Mouse (Mus musculus) common myeloid progenitor, adult 5-6 weeks (primary cell): ENCODE measurements around the gene Sel1l. TPM values are rescaled to one million over a fixed set of nuclear protein-coding genes. Genes with fewer than 3 reads are reported as not detected.
"Not testable (repeated sequence)": the region's sequence is repeated elsewhere in the genome, so short reads cannot be mapped to it uniquely, and the experiment has no call there.

Source experiments
- ATAC-seq: replicated peaks from 2 replicates; pipeline ENCODE4 v1.8.0; 2016; ENCODE audit warnings: low read depth, mild to moderate bottlenecking, moderate TSS enrichment, inconsistent platforms; ENCODE audit not compliant: poor library complexity, severe bottlenecking
- total RNA-seq: library from RNA; stranded (forward); fragments of 200-1000, 187-1606 nt; gene quantifications from 2 replicates; pipeline ENCODE4 v1.2.3, GENCODE M21; 2017

Gene Sel1l
- total RNA-seq, 1 experiment from 2014 or later: 67.9 TPM

GRCm38 (mm10) chr12:91831410-91831809 lies 17.5 kb downstream of the Sel1l start:
- ATAC-seq: no peak

- no peak for ATAC-seq
Observed at GRCm38 (mm10) chr12:91820461-91820860, 28.5 kb downstream of the Sel1l start.

GRCm38 (mm10) chr12:91818726-91819125 lies 30.2 kb downstream of the Sel1l start:
- ATAC-seq: no peak

GRCm38 (mm10) chr12:91815990-91816389 lies 33.0 kb downstream of the Sel1l start:
- ATAC-seq: peak; percentile 97

DNA sequence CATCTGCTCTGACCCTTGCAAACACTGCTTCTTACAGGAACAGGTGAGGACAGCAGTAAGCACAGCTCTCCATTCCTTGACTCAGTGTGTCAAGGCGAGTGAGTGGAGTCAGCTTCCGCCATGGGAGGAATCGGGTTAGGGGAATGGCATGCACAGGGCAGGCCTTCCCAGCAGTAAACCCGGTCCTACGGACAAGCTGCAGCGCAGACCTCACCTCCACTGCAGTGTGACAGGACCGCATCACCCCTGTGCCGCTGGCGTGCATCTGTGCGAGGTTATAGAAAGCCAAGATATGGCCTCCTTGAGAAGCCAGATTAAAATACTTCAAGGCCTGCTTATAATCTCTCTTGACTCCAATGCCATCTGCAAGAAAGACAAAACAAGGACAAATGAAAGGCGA lies 33.4 kb downstream of the Sel1l start:
- ATAC-seq: no peak

DNA sequence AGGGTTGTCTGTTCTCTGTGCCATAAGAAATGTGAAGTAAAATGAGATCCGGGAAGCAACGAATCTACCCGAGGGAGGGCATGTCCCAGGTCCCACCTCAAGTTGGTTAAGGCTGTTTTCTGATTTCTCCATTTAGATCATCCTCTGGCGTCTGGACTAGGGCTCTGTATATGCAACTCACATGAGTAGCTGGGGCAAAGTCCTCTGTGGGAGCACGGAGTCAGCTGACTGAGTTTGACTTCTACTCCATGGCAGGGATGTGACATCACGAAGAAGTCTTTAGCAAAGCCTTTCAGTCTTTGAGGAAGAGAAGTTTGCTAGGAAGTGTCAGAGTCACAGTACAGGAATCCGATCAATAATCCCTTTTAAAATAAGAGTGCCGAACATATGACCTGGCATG lies 40.0 kb downstream of the Sel1l start:
- no peak for ATAC-seq

GRCm38 (mm10) chr12:91807761-91808160 lies 41.2 kb downstream of the Sel1l start:
- ATAC-seq: peak; percentile 31; the same call in 1 of the 2 replicates

DNA sequence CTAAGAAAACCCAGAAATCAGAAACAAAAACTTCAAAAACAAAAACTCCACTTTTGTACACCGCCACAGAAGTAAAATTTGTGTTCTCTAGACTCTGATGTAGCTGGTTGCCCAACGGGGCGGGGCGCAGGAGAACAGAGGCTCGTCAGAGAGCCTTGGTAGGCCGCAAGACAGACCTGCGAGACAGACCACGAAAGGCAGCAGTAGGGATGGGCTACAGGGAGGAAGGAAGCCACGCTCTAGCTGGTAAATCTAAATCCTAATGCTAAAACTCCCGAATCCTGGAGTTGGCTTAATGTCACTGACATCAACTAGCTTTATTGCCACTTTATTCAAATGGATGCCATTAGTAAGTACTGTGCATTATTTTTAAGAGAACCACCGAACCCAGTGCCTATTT lies 41.9 kb downstream of the Sel1l start:
- ATAC-seq: no peak; the same call in 1 of the 2 replicates

- ATAC-seq: no peak
Observed at GRCm38 (mm10) chr12:91804262-91804661, 44.7 kb downstream of the Sel1l start.

DNA sequence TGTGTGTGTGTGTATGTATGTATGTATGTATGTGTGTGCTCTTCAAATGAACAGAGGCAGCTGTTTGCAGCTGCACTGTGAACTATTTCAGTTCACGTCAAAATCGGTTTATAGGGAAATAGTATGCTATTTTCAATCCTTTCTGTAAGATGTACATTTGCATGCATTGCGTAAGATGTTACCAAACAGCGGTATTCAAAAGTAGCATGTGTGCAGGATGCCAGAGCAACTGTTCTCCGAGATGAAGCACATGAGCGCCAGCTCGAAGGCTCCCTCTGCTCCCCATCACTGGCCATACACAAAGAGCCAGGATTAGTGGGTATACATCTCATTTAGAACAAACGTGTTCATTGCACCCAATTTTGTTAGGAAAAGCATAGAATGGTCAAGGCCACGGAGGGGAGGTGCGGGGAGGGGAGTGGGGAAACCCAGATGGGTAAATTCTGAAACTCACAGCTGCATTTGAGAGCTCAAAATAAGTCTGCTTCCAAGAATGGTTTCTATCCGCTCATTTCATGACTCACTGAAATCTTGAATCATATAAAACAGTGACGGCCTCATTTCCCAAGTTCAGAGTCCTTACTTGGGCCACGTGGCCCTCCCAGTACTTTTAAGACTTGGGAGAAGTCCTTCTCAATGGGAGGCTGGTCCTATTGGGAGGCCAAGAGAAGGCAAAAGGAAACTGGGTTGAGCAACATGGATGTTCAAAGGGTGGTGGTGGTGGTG lies 45.6 kb downstream of the Sel1l start:
- no peak for ATAC-seq

- no peak for ATAC-seq
Observed at GRCm38 (mm10) chr12:91802586-91803206, 46.3 kb downstream of the Sel1l start.

DNA sequence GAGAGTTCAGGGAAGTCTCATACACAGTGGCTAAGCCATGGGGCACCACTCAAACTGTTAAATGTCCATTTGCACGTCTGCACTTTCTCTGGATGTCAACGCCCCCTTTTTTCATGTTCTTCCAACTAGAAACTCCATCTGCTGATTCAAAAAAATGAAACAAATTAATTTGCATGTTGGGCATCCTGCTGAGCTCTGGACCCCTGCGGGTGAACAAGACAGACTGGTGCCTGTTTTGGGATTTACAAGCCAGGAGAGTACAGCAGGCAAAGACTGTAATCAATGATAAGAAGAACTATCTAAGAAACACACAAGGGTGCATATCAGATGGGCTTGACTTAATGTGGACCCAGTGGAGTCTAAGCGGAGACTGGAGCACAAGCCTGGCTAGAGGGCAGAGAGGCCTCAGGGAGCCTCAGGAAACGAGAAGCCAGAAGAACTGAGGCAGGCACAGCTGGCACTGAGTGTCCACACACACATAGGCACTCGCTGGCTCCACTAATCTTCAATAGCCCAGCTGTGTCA lies 48.0 kb downstream of the Sel1l start:
- no peak for ATAC-seq

DNA sequence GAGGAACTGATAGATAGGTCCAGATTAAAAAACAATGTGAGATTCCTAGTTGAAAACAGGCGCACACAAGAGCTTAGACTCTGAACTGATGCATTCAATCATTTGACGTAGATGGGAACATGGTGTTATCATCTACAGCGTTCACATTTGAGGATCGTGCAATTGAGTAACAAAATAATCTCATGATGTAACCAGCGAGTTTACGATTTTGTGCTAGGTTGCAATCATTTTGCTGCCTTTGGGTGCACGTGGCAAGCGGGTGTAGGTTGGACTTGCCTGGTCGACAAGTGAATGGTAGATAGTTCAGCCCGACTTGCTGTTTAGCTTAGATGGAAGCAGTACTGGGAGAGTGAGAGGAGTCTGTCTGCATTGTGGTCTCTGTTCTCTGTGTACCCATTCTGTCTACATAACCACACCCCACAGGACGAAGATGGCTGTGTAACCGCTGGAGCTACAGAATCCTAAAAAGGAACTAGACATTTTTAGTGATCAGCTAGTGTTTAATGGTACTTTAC lies 49.1 kb downstream of the Sel1l start:
- ATAC-seq: no peak

GRCm38 (mm10) chr12:91799379-91799773 lies 49.6 kb downstream of the Sel1l start:
- ATAC-seq: no peak

DNA sequence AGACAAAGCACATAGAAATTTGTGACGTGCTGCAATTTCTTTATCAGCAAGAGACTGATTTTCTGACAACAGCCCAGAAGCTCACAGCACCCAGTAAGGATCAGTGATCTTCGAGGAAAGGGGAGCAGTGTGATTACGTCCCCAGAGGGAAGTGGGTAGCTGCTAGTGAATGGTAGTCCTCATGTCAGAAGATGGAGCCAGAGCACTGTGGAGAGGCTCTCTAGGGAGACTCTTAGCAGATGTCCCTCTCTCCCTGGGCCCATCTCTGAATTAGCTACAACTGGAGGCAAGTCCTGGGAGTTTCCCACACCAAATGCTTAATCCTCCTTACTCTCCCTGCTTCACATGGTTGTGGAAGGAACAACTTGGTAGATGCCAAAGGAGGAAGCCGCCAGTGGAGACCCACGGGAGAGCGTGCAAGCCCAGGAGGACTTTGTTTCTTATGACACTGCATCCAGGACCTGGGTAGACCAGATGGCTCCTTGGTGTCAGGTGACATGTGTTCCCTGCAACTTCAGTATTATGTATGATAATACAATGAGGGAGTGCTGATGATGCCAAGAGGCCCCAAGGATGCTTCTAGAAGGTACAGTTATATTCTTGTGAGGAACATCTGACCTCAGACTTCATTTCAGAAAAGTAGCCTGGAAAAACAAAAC lies 50.1 kb downstream of the Sel1l start:
- ATAC-seq: peak; percentile 56; the same call in 1 of the 2 replicates

DNA sequence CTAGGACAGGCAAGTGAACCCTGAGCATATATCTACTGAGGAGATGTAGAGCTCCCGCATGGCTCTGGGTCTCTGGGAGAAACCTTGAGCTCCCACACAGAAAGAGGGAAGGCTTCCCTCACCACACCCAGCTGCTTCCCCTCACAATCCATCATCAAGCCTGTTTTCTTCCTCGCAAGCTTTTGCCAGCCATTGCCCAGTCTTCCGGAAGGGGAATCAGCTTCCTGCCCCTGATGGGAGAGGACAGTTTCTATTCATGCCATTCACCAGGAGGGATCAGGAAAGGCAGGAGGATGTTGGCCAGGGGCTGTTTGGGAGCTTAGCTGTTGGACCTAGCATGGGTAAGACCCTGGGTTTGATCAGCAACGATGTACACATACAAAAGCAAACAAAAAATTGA lies 52.2 kb downstream of the Sel1l start:
- no peak for ATAC-seq

- ATAC-seq: no peak
Observed at GRCm38 (mm10) chr12:91793266-91793665, 55.7 kb downstream of the Sel1l start.

GRCm38 (mm10) chr12:91791822-91792221 lies 57.1 kb downstream of the Sel1l start:
- no peak for ATAC-seq

GRCm38 (mm10) chr12:91789801-91790200 lies 59.2 kb downstream of the Sel1l start:
- peak; percentile 87 for ATAC-seq

DNA sequence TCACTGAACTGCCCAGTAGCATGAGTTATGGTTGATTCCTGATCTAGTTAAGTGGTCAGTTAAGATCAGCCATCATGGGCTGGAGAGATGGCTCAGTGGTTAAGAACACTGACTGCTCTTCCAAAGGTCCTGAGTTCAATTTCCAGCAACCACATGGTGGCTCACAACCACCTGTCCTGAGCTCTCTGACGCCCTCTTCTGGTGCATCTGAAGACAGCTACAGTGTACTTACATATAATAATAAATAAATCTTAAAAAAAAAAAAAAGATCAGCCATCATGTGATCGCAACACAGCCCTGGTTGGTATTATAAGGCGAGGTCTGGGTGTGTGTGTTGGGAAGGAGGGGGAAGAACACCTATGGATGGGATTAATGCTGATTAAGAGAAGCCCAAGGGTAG lies 60.5 kb downstream of the Sel1l start:
- ATAC-seq: not testable (repeated sequence)

- no peak for ATAC-seq
Observed at GRCm38 (mm10) chr12:91787959-91788437, 61.0 kb downstream of the Sel1l start, which contains the start of gene Ston2. TSS of gene Ston2 (minus strand) at chr12:91788387.
